Mouse (Mus musculus) MEL (cell line): Measurements from ENCODE around the gene Tmem80. TPM values are rescaled to one million over a fixed set of nuclear protein-coding genes. Genes with fewer than 3 reads are reported as not detected.

Experiments
- DNase-seq: peaks from one replicate; pipeline ENCODE4 v3.0.0; 2011; ENCODE audit warnings: low read depth, low spot score
- H3K27ac ChIP-seq: 2 replicates; pipeline ENCODE4 v1.5.1; 2012; ENCODE audit warnings: low read depth, mild to moderate bottlenecking, control low read depth, low read length, moderate library complexity; ENCODE audit not compliant: control insufficient read depth
- H3K27me3 ChIP-seq, 2 experiments: fragments of 150-350 bp in 1 of 2; sonication (generic) in 1 of 2; 2 replicates each; pipeline ENCODE4 v1.6.1; 2012; ENCODE audit warnings: low read length in 2 of 2, mild to moderate bottlenecking in 2 of 2, improper control_type of control experiment in 1 of 2, moderate library complexity in 1 of 2; ENCODE audit not compliant: insufficient read depth in 2 of 2, control insufficient read depth in 1 of 2
- H3K36me3 ChIP-seq, 2 experiments: 2 replicates each; pipeline ENCODE4 v1.6.1; 2012 to 2014; ENCODE audit warnings: low read length in 2 of 2, improper control_type of control experiment in 1 of 2, inconsistent platforms in 1 of 2, mild to moderate bottlenecking in 1 of 2; ENCODE audit not compliant: insufficient read depth in 2 of 2, control insufficient read depth in 1 of 2
- H3K4me1 ChIP-seq, 2 experiments: fragments of 150-350 bp in 1 of 2; sonication (generic) in 1 of 2; 2 replicates each; pipeline ENCODE4 v1.6.1; 2012; ENCODE audit warnings: low read length in 2 of 2, improper control_type of control experiment in 1 of 2, mild to moderate bottlenecking in 1 of 2; ENCODE audit not compliant: insufficient read depth in 2 of 2, control insufficient read depth in 1 of 2
- H3K4me3 ChIP-seq, 2 experiments: fragments of 150-350 bp in 1 of 2; sonication (generic) in 1 of 2; 2 replicates each; pipeline ENCODE4 v1.5.1; 2012; ENCODE audit warnings: low read depth in 2 of 2, low read length in 2 of 2, mild to moderate bottlenecking in 2 of 2, moderate library complexity in 2 of 2, control low read depth in 1 of 2, improper control_type of control experiment in 1 of 2; ENCODE audit not compliant: control insufficient read depth in 1 of 2, insufficient read depth in 1 of 2
- H3K79me2 ChIP-seq: 2 replicates; pipeline ENCODE4 v1.6.1; 2012; ENCODE audit warnings: mild to moderate bottlenecking, low read length, moderate library complexity; ENCODE audit not compliant: control insufficient read depth, poor library complexity, insufficient read depth
- H3K9ac ChIP-seq: 2 replicates; pipeline ENCODE4 v1.6.1; 2012; ENCODE audit warnings: low read depth, mild to moderate bottlenecking, control low read depth, low read length, moderate library complexity; ENCODE audit not compliant: control insufficient read depth, poor library complexity, severe bottlenecking
- H3K9me3 ChIP-seq: fragments of 150-350 bp; sonication (generic); replicated peaks from 2 replicates; pipeline ENCODE4 v1.6.1; 2012; ENCODE audit warnings: mild to moderate bottlenecking, low read length, improper control_type of control experiment, moderate library complexity; ENCODE audit not compliant: insufficient read depth
- E2F4 ChIP-seq: IDR thresholded peaks from 2 replicates; pipeline ENCODE4 v1.6.1; 2011; ENCODE audit warnings: low read depth, low read length, improper control_type of control experiment, borderline replicate concordance
- EP300 ChIP-seq, 2 experiments: IDR thresholded peaks; 2 replicates each; pipeline ENCODE4 v1.6.1; 2011; ENCODE audit warnings: improper control_type of control experiment in 2 of 2, low read length in 2 of 2, low read depth in 1 of 2, mild to moderate bottlenecking in 1 of 2
- ETS1 ChIP-seq: IDR thresholded peaks from 2 replicates; pipeline ENCODE4 v1.6.1; 2012; ENCODE audit warnings: low read depth, mild to moderate bottlenecking, inconsistent platforms, low read length, improper control_type of control experiment, moderate library complexity
- GABPA ChIP-seq: IDR thresholded peaks from 2 replicates; pipeline ENCODE4 v1.6.1; 2012; ENCODE audit warnings: low read depth, mild to moderate bottlenecking, inconsistent platforms, low read length, improper control_type of control experiment, moderate library complexity
- GATA1 ChIP-seq: IDR thresholded peaks from 2 replicates; pipeline ENCODE4 v1.6.1; 2011; ENCODE audit warnings: low read depth, low read length, improper control_type of control experiment
- HCFC1 ChIP-seq: IDR thresholded peaks from 2 replicates; pipeline ENCODE4 v1.6.1; 2012; ENCODE audit warnings: low read depth, mild to moderate bottlenecking, inconsistent platforms, low read length, improper control_type of control experiment, moderate library complexity
- MAFK ChIP-seq: IDR thresholded peaks from 2 replicates; pipeline ENCODE4 v1.6.1; 2011; ENCODE audit warnings: low read depth, mild to moderate bottlenecking, low read length, improper control_type of control experiment, borderline replicate concordance
- MAX ChIP-seq: IDR thresholded peaks from 2 replicates; pipeline ENCODE4 v1.6.1; 2011; ENCODE audit warnings: low read length, improper control_type of control experiment
- MAZ ChIP-seq: IDR thresholded peaks from 2 replicates; pipeline ENCODE4 v1.6.1; 2012; ENCODE audit warnings: low read depth, mild to moderate bottlenecking, inconsistent platforms, low read length, improper control_type of control experiment
- MEF2A ChIP-seq: IDR thresholded peaks from 2 replicates; pipeline ENCODE4 v1.6.1; 2014; ENCODE audit warnings: low read depth, mild to moderate bottlenecking, inconsistent platforms, low read length, improper control_type of control experiment; ENCODE audit not compliant: poor library complexity, insufficient replicate concordance, severe bottlenecking; ENCODE audit errors: extremely low read depth
- MXI1 ChIP-seq: IDR thresholded peaks from 2 replicates; pipeline ENCODE4 v1.6.1; 2011; ENCODE audit warnings: mild to moderate bottlenecking, low read depth, low read length, improper control_type of control experiment
- MYB ChIP-seq: IDR thresholded peaks from 2 replicates; pipeline ENCODE4 v1.6.1; 2011; ENCODE audit warnings: mild to moderate bottlenecking, low read depth, low read length, improper control_type of control experiment
- MYC ChIP-seq: IDR thresholded peaks from 2 replicates; pipeline ENCODE4 v1.6.1; 2011; ENCODE audit warnings: low read depth, mild to moderate bottlenecking, low read length, improper control_type of control experiment, moderate library complexity
- NELFE ChIP-seq: IDR thresholded peaks from 2 replicates; pipeline ENCODE4 v1.6.1; 2011; ENCODE audit warnings: low read depth, low read length, improper control_type of control experiment
- POLR2A ChIP-seq, 2 experiments: IDR thresholded peaks; 2 replicates each; pipeline ENCODE4 v1.6.1; 2011 to 2012; ENCODE audit warnings: low read length in 2 of 2, mild to moderate bottlenecking in 2 of 2, control low read depth in 1 of 2, improper control_type of control experiment in 1 of 2, low read depth in 1 of 2, moderate library complexity in 1 of 2; ENCODE audit not compliant: control insufficient read depth in 1 of 2, insufficient read depth in 1 of 2, poor library complexity in 1 of 2
- POLR2AphosphoS2 ChIP-seq: IDR thresholded peaks from 2 replicates; pipeline ENCODE4 v1.6.1; 2011; ENCODE audit warnings: low read length, improper control_type of control experiment
- POLR2AphosphoS5 ChIP-seq: IDR thresholded peaks from 2 replicates; pipeline ENCODE4 v1.6.1; 2012; ENCODE audit warnings: low read depth, borderline replicate concordance, mild to moderate bottlenecking, inconsistent platforms, low read length, moderate library complexity, mixed read lengths
- TBP ChIP-seq: IDR thresholded peaks from 2 replicates; pipeline ENCODE4 v1.8.0; 2011; ENCODE audit warnings: low read depth, low read length, improper control_type of control experiment
- ZC3H11A ChIP-seq: IDR thresholded peaks from 2 replicates; pipeline ENCODE4 v1.6.1; 2012; ENCODE audit warnings: low read depth, mild to moderate bottlenecking, inconsistent platforms, low read length, improper control_type of control experiment
- ZKSCAN1 ChIP-seq: IDR thresholded peaks from 2 replicates; pipeline ENCODE4 v1.6.1; 2012; ENCODE audit warnings: low read depth, mild to moderate bottlenecking, inconsistent platforms, low read length, improper control_type of control experiment, moderate library complexity
- ZMIZ1 ChIP-seq: IDR thresholded peaks from 2 replicates; pipeline ENCODE4 v1.6.1; 2012; ENCODE audit warnings: low read depth, mild to moderate bottlenecking, inconsistent platforms, low read length, improper control_type of control experiment, moderate library complexity
- ZNF384 ChIP-seq: IDR thresholded peaks from 2 replicates; pipeline ENCODE4 v1.6.1; 2012; ENCODE audit warnings: low read depth, mild to moderate bottlenecking, inconsistent platforms, low read length, improper control_type of control experiment
- polyA plus RNA-seq, 2 experiments: library from polyadenylated mRNA; stranded (reverse) in 1 of 2; unstranded in 1 of 2; fragments of >175 nt in 1 of 2; fragments of >200 nt in 1 of 2; gene quantifications; 2 replicates each; pipeline versions ENCODE4 v1.2.1 to v1.2.4; 2012; ENCODE audit warnings: low replicate concordance in 2 of 2, low read depth in 1 of 2; ENCODE audit not compliant: insufficient read length in 2 of 2, insufficient read depth in 1 of 2, missing spikeins in 1 of 2
- total RNA-seq: library from RNA; depleted of rRNA; stranded (reverse); fragments of 300-350 nt; gene quantifications from 2 replicates; pipeline ENCODE4 v1.2.3, GENCODE M21; 2012

Tmem80 gene
- total and polyA plus RNA-seq, 3 experiments, result 12.3 to 27.7 TPM; not detected in 1

DNA sequence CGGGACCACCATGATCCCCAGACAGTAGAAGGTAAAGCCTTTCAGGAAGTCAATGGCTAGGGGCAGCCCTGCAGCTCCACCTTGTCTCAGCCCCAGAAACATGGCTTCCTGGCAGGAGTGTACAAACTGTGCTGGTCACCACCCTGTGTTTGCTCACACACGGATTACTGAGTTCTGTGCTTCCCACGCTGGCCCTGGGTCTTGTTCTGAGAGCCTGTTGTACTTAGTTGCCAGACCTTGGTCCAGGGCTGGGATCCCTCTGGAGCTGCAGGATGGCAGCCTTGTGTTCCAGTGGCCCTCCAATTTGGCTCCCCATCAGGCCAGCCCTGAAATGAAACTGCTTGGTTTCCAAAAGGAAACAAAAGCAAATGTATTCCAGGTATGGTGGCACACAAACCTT, 8.8 kb downstream of the Tmem80 start:
- H3K4me1 ChIP-seq, result no peaks in the 10 kb centered on the region
- no peak overlapping the region for H3K9ac ChIP-seq
- no peak overlapping the region for H3K4me3 ChIP-seq
- no peaks in the 10 kb centered on the region for H3K79me2 ChIP-seq
- no peak for TF ChIP-seq MAZ
- no peak for TF ChIP-seq TBP
- TF ChIP-seq E2F4, result no peak
- no peak for TF ChIP-seq ZNF384
- no peak for TF ChIP-seq MXI1
- no peak for TF ChIP-seq GABPA
- no peak for TF ChIP-seq MYB
- TF ChIP-seq POLR2A (IDR thresholded peaks at IDR 0.05; ENCODE audit: control insufficient read depth in 1 of 2, insufficient read depth in 1 of 2, low read depth in 1 of 2, low read length in 2 of 2, poor library complexity in 1 of 2), result no peak
- TF ChIP-seq MEF2A, result no peak
- TF ChIP-seq HCFC1, result no peak
- no peak for TF ChIP-seq MAFK
- no peak for TF ChIP-seq GATA1
- TF ChIP-seq NELFE, result no peak
- no peak for TF ChIP-seq MYC
- no peak for TF ChIP-seq POLR2AphosphoS5
- TF ChIP-seq ZC3H11A, result no peak
- no peaks in the 10 kb centered on the region for H3K9me3 ChIP-seq
- no peak for DNase-seq
- no peaks in the 10 kb centered on the region for H3K36me3 ChIP-seq
- H3K27me3 ChIP-seq, result no peaks in the 10 kb centered on the region
- H3K27ac ChIP-seq, result no peak overlapping the region

DNA sequence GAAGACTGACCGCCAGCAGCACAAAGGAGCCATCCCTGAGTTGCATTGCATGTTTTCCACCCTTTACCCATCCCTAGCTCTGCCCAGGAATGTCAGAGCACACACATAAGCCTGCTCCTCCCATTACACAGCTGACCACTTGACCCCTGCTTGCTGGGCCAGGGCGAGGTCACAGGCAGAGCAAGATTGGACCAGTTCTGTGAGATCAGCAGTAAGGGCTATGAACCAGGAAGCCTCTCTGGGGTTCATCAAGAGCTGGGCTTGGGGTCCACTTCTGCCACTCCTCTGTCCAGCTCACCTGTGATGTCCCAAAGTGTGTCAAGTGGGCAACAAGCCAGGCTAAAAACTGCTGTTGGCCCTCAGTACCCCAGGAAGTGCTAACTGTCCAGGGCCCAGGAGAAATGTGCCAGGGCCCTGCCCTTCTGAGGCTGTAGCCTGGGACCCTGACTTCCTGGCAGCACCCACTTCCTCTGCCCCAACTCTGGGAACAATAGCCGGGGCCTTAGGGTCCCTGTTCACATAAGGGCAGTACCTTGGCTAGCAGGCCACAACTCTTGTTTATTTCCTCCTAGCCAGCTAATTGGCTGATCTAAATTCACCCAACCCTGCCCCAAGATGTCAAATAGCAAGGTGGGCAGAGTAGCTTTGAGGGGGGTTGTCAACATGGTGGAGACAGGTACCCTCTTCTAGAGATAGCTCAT, 10.3 kb downstream of the Tmem80 start:
- no peak overlapping the region for H3K9ac ChIP-seq
- TF ChIP-seq ETS1 (no peak), MYB (no peak), EP300 (IDR thresholded peaks at IDR 0.05; ENCODE audit: low read depth in 1 of 2, low read length in 2 of 2) (no peak), GABPA (no peak), POLR2AphosphoS2 (no peak), ZKSCAN1 (no peak), MAX (no peak), ZMIZ1 (no peak)

More for the DNA sequence above, 10.3 kb downstream of the Tmem80 start:
- Histone ChIP-seq H3K36me3 (no peaks in the 10 kb centered on the region), H3K4me3 (no peak overlapping the region), H3K79me2 (no peaks in the 10 kb centered on the region), H3K4me1 (no peaks in the 10 kb centered on the region), H3K9me3 (no peaks in the 10 kb centered on the region), H3K27ac (no peak overlapping the region), H3K27me3 (no peaks in the 10 kb centered on the region; a peak in 1 of 4 replicates)
- no peak for DNase-seq
